14 mouse cellular contexts compared by ENCODE assay signal in the genomic region with DNA sequence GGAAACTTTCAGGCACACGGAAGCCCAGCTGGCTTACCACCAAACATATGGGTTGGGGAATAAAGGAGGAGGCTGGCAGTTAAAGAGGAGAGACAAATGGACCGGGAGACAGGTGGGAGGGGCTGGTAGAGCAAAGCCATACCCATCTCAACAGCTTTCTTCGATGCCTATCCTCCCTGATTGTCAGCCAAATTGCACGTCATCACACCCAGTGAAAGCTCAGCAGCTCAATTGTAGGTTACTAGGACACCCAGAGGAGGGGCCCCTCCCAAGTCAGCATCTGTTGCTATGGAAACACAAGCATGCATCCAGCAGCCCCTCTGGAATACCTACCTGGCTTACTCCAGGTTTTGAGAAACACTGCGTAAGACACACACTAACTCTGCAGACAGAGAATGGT.
A peak's percentile ranks its signal among the peaks of the same experiment; 100 is the strongest.
DNase-seq lines count a peak whose midpoint lies in the region; ATAC-seq and TF ChIP-seq lines count a peak whose summit lies in the region.
"Had no signal": no experiment of that assay in that cellular context is flagged by ENCODE, and none has a peak within 500 bp of the region (broad histone marks: within the 10 kb centered on the region; RNA-seq: fewer than 3 reads in every experiment).

No protein-coding gene starts in this region.

- H3K27me3 ChIP-seq in forebrain, embryonic 13.5 days: no peaks in the 10 kb centered on the region
- H3K27me3 ChIP-seq in forebrain, embryonic 10.5 days (ENCODE audit: poor library complexity, severe bottlenecking): no peaks in the 10 kb centered on the region
- H3K27me3 ChIP-seq in hindbrain, embryonic 16.5 days (replicated peaks; ENCODE audit: control insufficient read depth, insufficient read depth, low read length): no peaks in the 10 kb centered on the region
- H3K27me3 ChIP-seq in neural tube, embryonic 14.5 days (ENCODE audit: control insufficient read depth, insufficient read depth, low read length): no peaks in the 10 kb centered on the region
- H3K27me3 ChIP-seq in intestine, postnatal 0 days (replicated peaks; ENCODE audit: control insufficient read depth, insufficient read depth, low read length): no peaks in the 10 kb centered on the region
- H3K27me3 ChIP-seq: megakaryocyte, embryonic 14.5 days had no signal

- H3K36me3 ChIP-seq in forebrain, embryonic 13.5 days (ENCODE audit: poor library complexity, severe bottlenecking): 0 out of 2 replicates have a peak, but pooled peaks cover 6% of the 10 kb centered on the region
- H3K36me3 ChIP-seq in forebrain, embryonic 10.5 days (replicated peaks): peaks cover 11% of the 10 kb centered on the region
- peaks cover 3% of the 10 kb centered on the region; the same call in 1 of the 2 replicates for H3K36me3 ChIP-seq in hindbrain, embryonic 16.5 days (ENCODE audit: control insufficient read depth, insufficient read depth, low read length)
- no peaks in the 10 kb centered on the region for H3K36me3 ChIP-seq in neural tube, embryonic 14.5 days (ENCODE audit: control insufficient read depth, insufficient read depth, low read length)
- H3K36me3 ChIP-seq in intestine, postnatal 0 days (ENCODE audit: control insufficient read depth, insufficient read depth): no peaks in the 10 kb centered on the region

- peak; percentile 91 for ATAC-seq in forebrain, embryonic 13.5 days
- ATAC-seq in hindbrain, embryonic 16.5 days: peak; percentile 73
- ATAC-seq in neural tube, embryonic 14.5 days (ENCODE audit: low read depth): peak; percentile 76
- no peak for ATAC-seq in intestine, postnatal 0 days
- ATAC-seq: inflammation-experienced regulatory T-cells, adult 6 months had no signal

- peaks cover 44% of the 10 kb centered on the region for H3K4me1 ChIP-seq in forebrain, embryonic 13.5 days
- H3K4me1 ChIP-seq in forebrain, embryonic 10.5 days: peaks cover 60% of the 10 kb centered on the region
- peaks cover 13% of the 10 kb centered on the region for H3K4me1 ChIP-seq in hindbrain, embryonic 16.5 days (ENCODE audit: control insufficient read depth, insufficient read depth, low read depth, low read length)
- peaks cover 26% of the 10 kb centered on the region for H3K4me1 ChIP-seq in neural tube, embryonic 14.5 days (ENCODE audit: control insufficient read depth, insufficient read depth, low read length)
- H3K4me1 ChIP-seq in intestine, postnatal 0 days (replicated peaks; ENCODE audit: control insufficient read depth, insufficient read depth, low read length): 0 out of 2 replicates have a peak, but pooled peaks cover 11% of the 10 kb centered on the region

- TF ChIP-seq CTCF in intestine, postnatal 0 days (IDR thresholded peaks at IDR 0.05; ENCODE audit: low read depth): no peak

- H3K4me2 ChIP-seq in forebrain, embryonic 13.5 days: peak overlapping the region; percentile 28
- H3K4me2 ChIP-seq in hindbrain, embryonic 16.5 days (ENCODE audit: low read length): peak overlapping the region; percentile 1; the same call in 1 of the 2 replicates
- no peak overlapping the region for H3K4me2 ChIP-seq in neural tube, embryonic 14.5 days (ENCODE audit: low read depth, low read length)
- no peak overlapping the region for H3K4me2 ChIP-seq in intestine, postnatal 0 days (replicated peaks; ENCODE audit: low read depth)
- H3K4me2 ChIP-seq: liver, embryonic 11.5 days had no signal

- no peaks in the 10 kb centered on the region for H3K9me3 ChIP-seq in forebrain, embryonic 13.5 days (replicated peaks)
- H3K9me3 ChIP-seq in forebrain, embryonic 10.5 days: peaks cover 4% of the 10 kb centered on the region
- no peaks in the 10 kb centered on the region for H3K9me3 ChIP-seq in hindbrain, embryonic 16.5 days (ENCODE audit: control insufficient read depth, low read length)
- no peaks in the 10 kb centered on the region for H3K9me3 ChIP-seq in neural tube, embryonic 14.5 days (ENCODE audit: control insufficient read depth, low read length)
- no peaks in the 10 kb centered on the region for H3K9me3 ChIP-seq in intestine, postnatal 0 days (ENCODE audit: control insufficient read depth)

- no peak overlapping the region for H3K4me3 ChIP-seq in forebrain, embryonic 13.5 days
- no peak overlapping the region for H3K4me3 ChIP-seq in forebrain, embryonic 10.5 days
- no peak overlapping the region for H3K4me3 ChIP-seq in hindbrain, embryonic 16.5 days (ENCODE audit: low read length)
- no peak overlapping the region for H3K4me3 ChIP-seq in neural tube, embryonic 14.5 days (ENCODE audit: low read depth, low read length)
- H3K4me3 ChIP-seq in intestine, postnatal 0 days (ENCODE audit: low read depth, low read length): no peak overlapping the region
- H3K4me3 ChIP-seq: erythroblast, embryonic 14.5 days; megakaryocyte, embryonic 14.5 days had no signal

- peak overlapping the region; percentile 45 for H3K27ac ChIP-seq in forebrain, embryonic 13.5 days
- no peak overlapping the region for H3K27ac ChIP-seq in forebrain, embryonic 10.5 days
- H3K27ac ChIP-seq in hindbrain, embryonic 16.5 days (ENCODE audit: low read depth, low read length): peak overlapping the region; percentile 4; the same call in 1 of the 2 replicates
- H3K27ac ChIP-seq in neural tube, embryonic 14.5 days (ENCODE audit: low read depth, low read length): no peak overlapping the region
- H3K27ac ChIP-seq in intestine, postnatal 0 days (ENCODE audit: low read depth, low read length): no peak overlapping the region

- no peak for DNase-seq in forebrain, embryonic 10.5 days (ENCODE audit: extremely low spot score, low spot score)
- peak; percentile 66 for DNase-seq in brain, embryonic 18.5 days (ENCODE audit: low read depth, low spot score)
- no peak for DNase-seq in adrenal gland, adult 2 months
- DNase-seq in kidney, adult 18-20 months: no peak
- DNase-seq: adrenal gland, postnatal 36 days; B cell, adult 2 months had no signal

- WGBS in forebrain, embryonic 13.5 days: 20% methylated on average over 5 of the region's 5 CpGs
- WGBS in forebrain, embryonic 10.5 days: 53% methylated on average over 5 of the region's 5 CpGs
- 24% methylated on average over 5 of the region's 5 CpGs for WGBS in hindbrain, embryonic 16.5 days
- WGBS in neural tube, embryonic 14.5 days: 18% methylated on average over 5 of the region's 5 CpGs
- 52% methylated on average over 5 of the region's 5 CpGs for WGBS in intestine, postnatal 0 days

- no peak overlapping the region for H3K9ac ChIP-seq in forebrain, embryonic 13.5 days
- no peak overlapping the region for H3K9ac ChIP-seq in hindbrain, embryonic 16.5 days (ENCODE audit: low read depth, low read length)
- H3K9ac ChIP-seq in neural tube, embryonic 14.5 days (replicated peaks; ENCODE audit: low read depth, low read length): no peak overlapping the region
- H3K9ac ChIP-seq in intestine, postnatal 0 days (ENCODE audit: low read depth, low read length): no peak overlapping the region

Comparison
In these comparisons a context has a peak if more than half of its experiments do, and no peak if none do; other contexts are left out.
1. H3K27ac ChIP-seq: peak in forebrain, embryonic 13.5 days (single experiment) and hindbrain, embryonic 16.5 days (single experiment); none in forebrain, embryonic 10.5 days (single experiment), neural tube, embryonic 14.5 days (single experiment) and intestine, postnatal 0 days (single experiment).
2. H3K4me2 ChIP-seq: peak in forebrain, embryonic 13.5 days (single experiment) and hindbrain, embryonic 16.5 days (single experiment); none in neural tube, embryonic 14.5 days (single experiment) and intestine, postnatal 0 days (single experiment).